Mouse (Mus musculus) heart, embryonic 15.5 days (tissue): ENCODE data around the gene Tmc8. TPM values are rescaled to one million over a fixed set of nuclear protein-coding genes. Genes with fewer than 3 reads are reported as not detected.
"Not testable (repeated sequence)": the region's sequence is repeated elsewhere in the genome, so short reads cannot be mapped to it uniquely, and the experiment has no call there.

Experiments used
- ATAC-seq: fragments of 200-750 bp; cut with Nextera tagmentation; replicated peaks from 2 replicates; pipeline ENCODE4 v1.8.0; 2017; ENCODE audit warnings: low read depth, moderate TSS enrichment; ENCODE audit not compliant: insufficient number of reproducible peaks, insufficient read depth, low FRiP score
- H3K27ac ChIP-seq: fragments of 300-500 bp; sonication (generic); 2 replicates; pipeline ENCODE4 v1.5.1; 2015; ENCODE audit warnings: mild to moderate bottlenecking, inconsistent platforms
- H3K27me3 ChIP-seq: fragments of 300-500 bp; sonication (generic); 2 replicates; pipeline ENCODE4 v1.6.1; 2015; ENCODE audit warnings: inconsistent platforms
- H3K36me3 ChIP-seq: fragments of 300-500 bp; sonication (generic); 2 replicates; pipeline ENCODE4 v1.6.1; 2015; ENCODE audit warnings: mild to moderate bottlenecking, inconsistent platforms
- H3K4me1 ChIP-seq: fragments of 300-500 bp; sonication (generic); replicated peaks from 2 replicates; pipeline ENCODE4 v1.6.1; 2015; ENCODE audit warnings: inconsistent platforms
- H3K4me2 ChIP-seq: fragments of 300-500 bp; sonication (generic); 2 replicates; pipeline ENCODE4 v1.6.1; 2015; ENCODE audit warnings: inconsistent platforms, mild to moderate bottlenecking, moderate library complexity
- H3K4me3 ChIP-seq: fragments of 300-500 bp; sonication (generic); 2 replicates; pipeline ENCODE4 v1.5.1; 2015; ENCODE audit warnings: mild to moderate bottlenecking, inconsistent platforms
- H3K9ac ChIP-seq: fragments of 300-500 bp; sonication (generic); 2 replicates; pipeline ENCODE4 v1.6.1; 2015; ENCODE audit warnings: mild to moderate bottlenecking, inconsistent platforms
- H3K9me3 ChIP-seq: fragments of 300-500 bp; sonication (generic); replicated peaks from 2 replicates; pipeline ENCODE4 v1.6.1; 2016; ENCODE audit warnings: inconsistent platforms
- WGBS: fragments of 180-500 bp; shearing (Covaris S2); methylation state at CpG from one replicate; pipeline ENCODE4 v1.1.7; 2015; ENCODE audit warnings: mixed read lengths; 5-methylcytosine and 5-hydroxymethylcytosine counted together
- polyA plus RNA-seq: library from polyadenylated mRNA; unstranded; fragments of >200 nt; fragmentation: Nextera tagmentation; extraction: Ambion mirVana; gene quantifications from 2 replicates; pipeline ENCODE4 v1.2.1, GENCODE M21; 2015

The Tmc8 gene
- polyA plus RNA-seq, 1 experiment from 2014 or later = 2.7 TPM

GRCm38 (mm10) chr11:117827386-117827785 lies 45.5 kb downstream of the Tmc8 start:
- H3K4me3 ChIP-seq = peak overlapping the region; percentile 18; the same call in 1 of the 2 replicates
- WGBS = 49% methylated on average over 3 of the region's 3 CpGs
- H3K36me3 ChIP-seq = peaks cover 3% of the 10 kb centered on the region; the same call in 1 of the 2 replicates
- ATAC-seq = no peak
- peak overlapping the region; percentile 41 for H3K9ac ChIP-seq
- H3K27ac ChIP-seq = peak overlapping the region; percentile 95
- no peaks in the 10 kb centered on the region for H3K9me3 ChIP-seq
- H3K4me1 ChIP-seq = peaks cover 89% of the 10 kb centered on the region
- H3K27me3 ChIP-seq = no peaks in the 10 kb centered on the region
- peak overlapping the region; percentile 92 for H3K4me2 ChIP-seq

- H3K36me3 ChIP-seq = no peaks in the 10 kb centered on the region
- no peaks in the 10 kb centered on the region for H3K9me3 ChIP-seq
- ATAC-seq = peak; percentile 27; the same call in 1 of the 2 replicates
- peak overlapping the region; percentile 41 for H3K9ac ChIP-seq
- H3K4me2 ChIP-seq = peak overlapping the region; percentile 92
- peak overlapping the region; percentile 18 for H3K4me3 ChIP-seq
- 43% methylated on average over 18 of the region's 18 CpGs for WGBS
- H3K27me3 ChIP-seq = no peaks in the 10 kb centered on the region
- H3K4me1 ChIP-seq = peaks cover 83% of the 10 kb centered on the region
- H3K27ac ChIP-seq = peak overlapping the region; percentile 95
These were observed 46.4 kb downstream of the Tmc8 start for GRCm38 (mm10) chr11:117828149-117828887.

DNA sequence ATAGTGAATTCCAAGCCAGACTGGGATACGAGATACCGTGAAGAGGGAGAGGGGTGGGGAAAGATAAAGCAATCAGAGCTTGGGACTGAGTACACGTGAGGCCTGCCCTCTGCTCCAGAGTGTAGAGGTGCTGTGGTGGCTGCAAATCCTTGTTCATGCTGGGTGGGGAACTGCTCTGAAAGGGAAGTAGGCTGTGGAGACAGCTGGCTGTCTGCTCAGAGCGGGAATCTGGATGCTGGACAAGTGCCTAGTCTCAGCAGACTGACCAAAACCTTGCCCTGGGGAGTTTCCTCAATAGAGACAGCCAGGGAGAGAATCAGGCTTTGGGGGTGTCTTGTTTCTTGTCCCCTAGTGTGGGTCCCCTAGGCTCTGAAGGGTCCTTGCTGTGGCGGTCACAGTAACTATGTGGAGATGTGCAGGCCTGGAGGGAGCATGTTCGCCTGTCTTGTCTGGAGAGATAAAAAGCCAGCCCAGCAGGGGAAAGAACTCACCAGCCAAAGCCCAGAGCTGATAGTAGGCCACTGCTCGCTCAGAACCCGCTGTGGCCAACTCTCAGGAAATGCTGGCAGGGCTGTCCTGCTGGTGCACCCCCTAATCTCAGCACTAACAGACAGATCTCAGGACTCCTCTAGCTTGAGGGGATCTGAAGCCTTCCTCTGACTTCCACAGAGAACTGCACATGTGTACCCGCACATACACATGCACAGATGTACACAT lies 47.2 kb downstream of the Tmc8 start:
- 26% methylated on average over 9 of the region's 9 CpGs for WGBS
- peak overlapping the region; percentile 95 for H3K27ac ChIP-seq
- no peaks in the 10 kb centered on the region for H3K27me3 ChIP-seq
- H3K36me3 ChIP-seq = no peaks in the 10 kb centered on the region
- H3K9ac ChIP-seq = peak overlapping the region; percentile 12
- peak overlapping the region; percentile 92 for H3K4me2 ChIP-seq
- no peaks in the 10 kb centered on the region for H3K9me3 ChIP-seq
- ATAC-seq = 0 out of 2 replicates have a peak, but pooled peaks have one; percentile 30
- H3K4me1 ChIP-seq = peaks cover 76% of the 10 kb centered on the region
- no peak overlapping the region for H3K4me3 ChIP-seq

DNA sequence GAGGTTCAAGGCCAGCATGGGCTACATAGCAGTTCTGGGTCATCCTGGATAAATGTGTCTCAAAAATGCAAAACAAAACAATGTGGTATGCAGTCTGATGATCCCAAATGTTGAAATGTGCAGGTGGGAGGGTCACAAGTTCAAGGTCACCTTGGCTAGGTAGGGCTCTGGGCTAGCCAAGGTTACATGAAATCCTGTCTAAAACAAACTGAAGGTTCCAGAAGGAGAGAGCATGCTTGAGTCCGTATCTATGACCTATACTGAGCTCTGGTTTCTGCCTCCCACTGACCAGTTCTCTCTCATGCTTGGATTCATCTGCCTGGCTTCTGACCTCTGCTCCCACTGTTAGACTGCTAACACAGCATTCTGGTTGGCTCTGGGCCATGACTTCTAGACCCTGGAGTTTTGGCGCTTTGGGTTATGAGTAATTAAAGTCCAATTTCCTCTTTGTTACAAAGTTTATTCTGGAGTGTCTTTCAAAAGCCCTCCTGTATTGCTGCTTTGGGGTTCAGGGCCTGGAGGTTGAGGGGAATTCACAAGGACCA lies 47.9 kb downstream of the Tmc8 start:
- no peaks in the 10 kb centered on the region for H3K9me3 ChIP-seq
- H3K27ac ChIP-seq = peak overlapping the region; percentile 95
- no peaks in the 10 kb centered on the region for H3K36me3 ChIP-seq
- no peak overlapping the region for H3K4me3 ChIP-seq
- peaks cover 70% of the 10 kb centered on the region for H3K4me1 ChIP-seq
- 0 out of 2 replicates have a peak overlapping the region, but pooled peaks have one; percentile 1 for H3K9ac ChIP-seq
- no peak for ATAC-seq
- WGBS = 44% methylated on average over 2 of the region's 2 CpGs
- no peaks in the 10 kb centered on the region for H3K27me3 ChIP-seq
- H3K4me2 ChIP-seq = peak overlapping the region; percentile 92; the same call in 1 of the 2 replicates

DNA sequence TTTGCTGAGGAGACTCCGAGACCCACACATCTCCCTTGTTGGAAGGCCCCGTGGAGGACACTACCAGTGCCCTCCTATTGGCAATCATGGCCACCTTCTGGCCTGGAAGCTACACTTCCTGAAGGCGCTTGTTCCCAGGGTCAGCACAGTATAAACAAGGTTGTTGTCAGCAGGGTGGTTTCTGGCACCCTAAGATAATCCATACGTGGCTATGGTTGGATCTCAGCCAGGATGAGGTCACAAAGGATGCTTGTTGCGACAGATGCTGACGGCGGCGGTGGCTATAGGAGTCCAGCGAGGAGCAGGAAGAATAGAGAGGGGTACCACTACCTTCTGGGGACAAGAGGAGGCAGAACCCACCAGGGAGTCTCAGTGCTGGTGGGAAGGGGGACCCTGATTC lies 48.5 kb downstream of the Tmc8 start:
- Histone ChIP-seq H3K9ac (0 out of 2 replicates have a peak overlapping the region, but pooled peaks have one; percentile 1), H3K27ac (peak overlapping the region; percentile 95), H3K4me1 (peaks cover 64% of the 10 kb centered on the region), H3K4me2 (no peak overlapping the region), H3K4me3 (no peak overlapping the region), H3K9me3 (no peaks in the 10 kb centered on the region), H3K36me3 (no peaks in the 10 kb centered on the region), H3K27me3 (no peaks in the 10 kb centered on the region)
- WGBS = 56% methylated on average over 9 of the region's 9 CpGs
- ATAC-seq = no peak

DNA sequence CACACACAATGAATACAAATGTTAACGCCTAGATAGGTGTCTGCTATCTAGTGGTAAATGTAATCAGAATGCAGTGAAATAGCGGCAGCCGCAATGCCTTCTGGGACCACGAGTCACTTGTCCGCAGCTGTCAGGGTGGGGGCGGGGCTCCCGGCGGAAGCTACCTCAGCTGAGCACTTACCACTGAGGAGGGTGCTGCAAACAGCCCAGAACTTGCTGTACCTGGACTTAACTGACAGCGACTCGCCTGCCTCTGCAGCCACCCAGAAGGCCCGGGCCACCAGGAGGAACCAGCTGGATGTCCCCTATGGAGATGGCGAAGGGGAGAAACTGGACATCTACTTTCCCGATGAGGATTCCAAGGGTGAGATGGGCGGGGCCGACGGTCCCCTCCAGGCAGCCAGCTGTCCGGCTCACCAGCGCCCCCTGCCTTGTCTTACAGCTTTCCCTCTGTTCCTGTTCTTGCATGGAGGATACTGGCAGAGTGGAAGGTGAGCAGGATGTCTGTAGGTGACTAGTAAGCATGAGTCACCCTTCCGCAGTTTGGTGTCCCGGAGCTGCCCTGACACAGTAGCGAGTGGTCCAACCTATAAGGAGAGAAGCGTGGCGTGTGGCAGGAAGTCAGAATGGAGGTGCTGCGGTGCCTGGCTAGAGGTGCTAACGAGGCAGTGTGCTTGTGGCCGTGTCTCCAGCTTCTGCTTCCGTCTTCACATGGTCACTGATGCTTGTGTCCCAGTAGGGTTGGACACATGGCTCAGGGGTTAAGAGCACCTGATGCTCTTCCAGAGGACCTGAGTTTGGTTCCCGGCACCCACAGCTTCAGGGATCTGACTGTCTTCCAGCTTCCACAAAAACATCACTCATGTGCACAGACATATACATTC lies 50.5 kb downstream of the Tmc8 start:
- Histone ChIP-seq H3K4me3 (peak overlapping the region; percentile 27), H3K4me2 (peak overlapping the region; percentile 50), H3K9ac (no peak overlapping the region), H3K9me3 (no peaks in the 10 kb centered on the region), H3K36me3 (no peaks in the 10 kb centered on the region), H3K27ac (no peak overlapping the region), H3K27me3 (no peaks in the 10 kb centered on the region), H3K4me1 (peaks cover 50% of the 10 kb centered on the region)
- 24% methylated on average over 28 of the region's 28 CpGs for WGBS
- no peak; the same call in 1 of the 2 replicates for ATAC-seq

- ATAC-seq, H3K27ac ChIP-seq, H3K9me3 ChIP-seq, H3K9ac ChIP-seq, H3K36me3 ChIP-seq, H3K4me3 ChIP-seq, H3K27me3 ChIP-seq, H3K4me2 ChIP-seq: not testable (repeated sequence)
- peaks cover 44% of the 10 kb centered on the region for H3K4me1 ChIP-seq
- WGBS = 91% methylated on average over 4 of the region's 6 CpGs
These were observed 51.6 kb downstream of the Tmc8 start for GRCm38 (mm10) chr11:117833509-117833908.

DNA sequence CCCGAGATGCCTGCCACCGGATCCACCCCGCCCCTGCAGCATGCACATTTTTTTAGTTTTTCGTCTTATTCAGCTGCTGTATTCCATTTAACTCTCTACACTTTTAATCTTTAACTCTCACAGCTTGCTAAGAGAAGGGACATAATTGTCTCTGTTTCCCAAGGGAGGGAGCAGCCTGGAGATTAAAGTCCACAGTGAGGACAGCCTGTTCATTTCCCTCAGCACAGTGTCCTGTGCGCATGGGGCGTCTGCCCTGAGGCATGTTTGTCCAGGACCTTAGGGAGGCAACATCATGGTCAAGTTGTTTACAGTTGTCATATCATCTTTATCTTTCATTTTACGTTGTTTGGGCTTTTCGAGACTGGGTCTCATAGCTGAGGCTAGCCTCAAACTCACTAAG lies 52.2 kb downstream of the Tmc8 start:
- Histone ChIP-seq H3K27ac (no peak overlapping the region), H3K36me3 (no peaks in the 10 kb centered on the region), H3K4me1 (peaks cover 44% of the 10 kb centered on the region), H3K27me3 (no peaks in the 10 kb centered on the region), H3K9me3 (no peaks in the 10 kb centered on the region), H3K4me2 (no peak overlapping the region), H3K9ac (no peak overlapping the region), H3K4me3 (no peak overlapping the region)
- 84% methylated on average over 8 of the region's 8 CpGs for WGBS
- ATAC-seq = no peak

DNA sequence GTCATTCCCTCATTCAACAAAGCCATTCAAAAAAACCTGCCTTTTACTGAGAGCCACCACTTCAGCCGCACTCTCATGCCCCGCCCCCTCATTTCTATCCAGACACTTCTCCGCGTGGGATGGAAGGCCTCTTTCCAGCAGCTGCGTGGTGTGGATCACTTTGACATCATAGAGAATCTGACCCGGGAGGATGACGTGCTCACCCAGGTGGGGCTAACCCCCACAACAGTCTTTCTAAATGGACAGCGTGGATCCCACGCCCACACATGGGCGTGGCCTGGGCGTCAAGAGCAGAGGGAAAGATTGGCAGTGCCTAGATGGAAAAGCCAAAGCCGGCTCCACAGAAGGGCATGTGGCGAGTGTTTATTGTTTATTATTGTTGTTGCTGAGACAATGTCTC lies 54.4 kb downstream of the Tmc8 start:
- Histone ChIP-seq H3K27ac (no peak overlapping the region), H3K4me3 (peak overlapping the region; percentile 23), H3K4me1 (peaks cover 33% of the 10 kb centered on the region), H3K9me3 (no peaks in the 10 kb centered on the region), H3K36me3 (no peaks in the 10 kb centered on the region), H3K27me3 (no peaks in the 10 kb centered on the region), H3K4me2 (peak overlapping the region; percentile 55), H3K9ac (no peak overlapping the region)
- ATAC-seq = no peak
- WGBS = 28% methylated on average over 13 of the region's 13 CpGs

DNA sequence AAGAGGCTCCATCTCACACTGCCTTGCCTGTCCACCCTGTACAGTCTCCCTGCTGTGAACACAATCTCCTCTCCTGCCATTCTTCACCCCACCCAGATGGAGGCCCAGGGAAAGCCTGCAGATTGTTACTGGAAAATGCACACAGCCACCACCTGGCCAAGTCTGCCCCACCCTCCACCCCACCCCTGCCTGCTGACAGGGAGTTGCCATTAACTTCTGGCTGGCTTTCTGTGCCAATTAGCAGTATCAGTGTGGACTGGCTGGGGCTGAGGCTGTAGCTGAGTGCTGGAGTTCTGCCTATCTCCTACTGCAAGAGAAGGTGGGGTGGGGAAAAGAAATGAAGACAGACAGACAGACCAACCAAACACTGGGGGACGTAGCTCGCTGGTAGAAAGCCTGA lies 56.7 kb downstream of the Tmc8 start:
- Histone ChIP-seq H3K9ac (no peak overlapping the region), H3K27me3 (no peaks in the 10 kb centered on the region), H3K36me3 (no peaks in the 10 kb centered on the region), H3K4me2 (no peak overlapping the region), H3K4me3 (no peak overlapping the region), H3K9me3 (no peaks in the 10 kb centered on the region), H3K27ac (peak overlapping the region; percentile 51), H3K4me1 (peaks cover 25% of the 10 kb centered on the region)
- ATAC-seq = peak; percentile 41; the same call in 1 of the 2 replicates
- 71% methylated on average over 2 of the region's 2 CpGs for WGBS
